Mouse (Mus musculus) heart, embryonic 14.5 days (tissue): ENCODE data around the gene Abhd12b. TPM values are rescaled to one million over a fixed set of nuclear protein-coding genes. Genes with fewer than 3 reads are reported as not detected.

Experiments used
- ATAC-seq: fragments of 200-750 bp; cut with Nextera tagmentation; 2 replicates; pipeline ENCODE4 v1.8.0; 2017; ENCODE audit warnings: low read depth, moderate TSS enrichment; ENCODE audit not compliant: insufficient number of reproducible peaks, insufficient read depth, low FRiP score
- H3K27ac ChIP-seq, 2 experiments: fragments of 200-500 bp in 1 of 2; fragments of 300-500 bp in 1 of 2; sonication (generic) in 1 of 2; replicated peaks in 1 of 2; 2 replicates each; pipeline ENCODE4 v1.5.1; 2012 to 2014; ENCODE audit warnings: low read depth in 2 of 2, low read length in 2 of 2, control low read depth in 1 of 2, mild to moderate bottlenecking in 1 of 2, mixed read lengths in 1 of 2; ENCODE audit not compliant: control insufficient read depth in 1 of 2, insufficient read depth in 1 of 2
- H3K27me3 ChIP-seq: fragments of 300-500 bp; sonication (generic); 2 replicates; pipeline ENCODE4 v1.6.1; 2014; ENCODE audit warnings: mild to moderate bottlenecking, low read length, control low read depth; ENCODE audit not compliant: control insufficient read depth, insufficient read depth
- H3K36me3 ChIP-seq: fragments of 300-500 bp; sonication (generic); 2 replicates; pipeline ENCODE4 v1.6.1; 2014; ENCODE audit warnings: mild to moderate bottlenecking, control low read depth, low read length, mixed read lengths; ENCODE audit not compliant: control insufficient read depth, insufficient read depth
- H3K4me1 ChIP-seq, 2 experiments: fragments of 200-500 bp in 1 of 2; fragments of 300-500 bp in 1 of 2; sonication (generic) in 1 of 2; 2 replicates each; pipeline ENCODE4 v1.6.1; 2012 to 2014; ENCODE audit warnings: low read length in 2 of 2, control low read depth in 1 of 2, mixed read lengths in 1 of 2; ENCODE audit not compliant: control insufficient read depth in 2 of 2, insufficient read depth in 2 of 2
- H3K4me2 ChIP-seq: fragments of 300-500 bp; sonication (generic); 2 replicates; pipeline ENCODE4 v1.6.1; 2014; ENCODE audit warnings: mild to moderate bottlenecking, low read length
- H3K4me3 ChIP-seq, 2 experiments: fragments of 200-500 bp in 1 of 2; fragments of 300-500 bp in 1 of 2; sonication (generic) in 1 of 2; 2 replicates each; pipeline ENCODE4 v1.5.1; 2012 to 2014; ENCODE audit warnings: low read length in 2 of 2, mild to moderate bottlenecking in 2 of 2, control low read depth in 1 of 2, low read depth in 1 of 2, moderate library complexity in 1 of 2; ENCODE audit not compliant: control insufficient read depth in 1 of 2, insufficient read depth in 1 of 2
- H3K9ac ChIP-seq: fragments of 300-500 bp; sonication (generic); 2 replicates; pipeline ENCODE4 v1.6.1; 2014; ENCODE audit warnings: mild to moderate bottlenecking, low read length
- H3K9me3 ChIP-seq: fragments of 300-500 bp; sonication (generic); 2 replicates; pipeline ENCODE4 v1.6.1; 2016; ENCODE audit warnings: low read length, control low read depth; ENCODE audit not compliant: control insufficient read depth
- WGBS: fragments of 180-500 bp; shearing (Covaris S2); extraction: QIAGEN DNeasy Blood & Tissue Kit; methylation state at CpG from one replicate; pipeline ENCODE4 v1.1.7; 2014; 5-methylcytosine and 5-hydroxymethylcytosine counted together
- polyA plus RNA-seq: library from polyadenylated mRNA; unstranded; fragments of >200 nt; fragmentation: Nextera tagmentation; extraction: Ambion mirVana; gene quantifications from 2 replicates; pipeline ENCODE4 v1.2.1, GENCODE M21; 2014

Abhd12b gene
- not detected in 2 replicates for polyA plus RNA-seq

DNA sequence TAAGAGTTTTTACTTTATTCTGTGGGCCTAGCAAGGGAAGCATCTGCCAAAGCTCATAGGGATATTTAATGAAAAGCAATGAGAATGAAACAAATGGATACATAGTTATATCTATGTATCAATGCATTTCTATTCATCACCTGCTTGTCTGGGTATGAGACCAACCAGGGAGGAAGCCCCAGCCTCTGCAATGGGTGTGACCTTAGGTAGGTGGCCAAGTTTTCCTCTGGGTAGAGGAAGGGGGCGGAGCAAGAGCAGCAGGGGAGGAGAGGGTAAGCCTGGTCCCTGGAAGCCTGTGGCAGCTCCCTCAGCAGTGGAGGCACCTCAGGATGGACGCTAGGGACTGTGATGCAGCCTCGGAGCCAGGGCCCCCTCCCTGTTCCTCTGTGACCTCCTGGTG is at the start of gene Abhd12b:
Gene Abhd12b, plus strand, starts transcription at position 301 of the 400 bp plus-strand sequence.
- H3K9me3 ChIP-seq = no peaks in the 10 kb centered on the region
- no peaks in the 10 kb centered on the region for H3K36me3 ChIP-seq
- no peak within 1 kb of the TSS for H3K4me2 ChIP-seq
- H3K4me3 ChIP-seq = no peak within 1 kb of the TSS
- no peak for ATAC-seq
- 57% methylated on average over 3 of the region's 3 CpGs for WGBS
- no peaks in the 10 kb centered on the region; the same call in 1 of the 2 replicates for H3K27me3 ChIP-seq
- H3K9ac ChIP-seq = no peak within 1 kb of the TSS
- peaks cover 1 to 3% of the 10 kb centered on the region in 2 experiments; a peak in 2 of 4 replicates for H3K4me1 ChIP-seq
- no peak within 1 kb of the TSS for H3K27ac ChIP-seq

GRCm38 (mm10) chr12:70104199-70104598 is 49.7 kb upstream of the Abhd12b start:
- ATAC-seq = no peak
- Histone ChIP-seq H3K36me3 (peaks cover 19% of the 10 kb centered on the region), H3K9me3 (no peaks in the 10 kb centered on the region), H3K9ac (no peak overlapping the region), H3K4me3 (no peak overlapping the region), H3K4me1 (peaks cover 2 to 21% of the 10 kb centered on the region in 2 experiments), H3K4me2 (no peak overlapping the region), H3K27me3 (no peaks in the 10 kb centered on the region), H3K27ac (no peak overlapping the region)
- 58% methylated on average over 4 of the region's 4 CpGs for WGBS

- Histone ChIP-seq H3K27me3 (no peaks in the 10 kb centered on the region), H3K9ac (no peak overlapping the region), H3K36me3 (peaks cover 19% of the 10 kb centered on the region), H3K4me1 (peaks cover 2 to 25% of the 10 kb centered on the region in 2 experiments), H3K4me2 (no peak overlapping the region), H3K27ac (no peak overlapping the region), H3K9me3 (no peaks in the 10 kb centered on the region), H3K4me3 (no peak overlapping the region)
- WGBS = 59% methylated on average over 5 of the region's 5 CpGs
- ATAC-seq = no peak
Observed at GRCm38 (mm10) chr12:70104776-70105420, 49.0 kb upstream of the Abhd12b start.

DNA sequence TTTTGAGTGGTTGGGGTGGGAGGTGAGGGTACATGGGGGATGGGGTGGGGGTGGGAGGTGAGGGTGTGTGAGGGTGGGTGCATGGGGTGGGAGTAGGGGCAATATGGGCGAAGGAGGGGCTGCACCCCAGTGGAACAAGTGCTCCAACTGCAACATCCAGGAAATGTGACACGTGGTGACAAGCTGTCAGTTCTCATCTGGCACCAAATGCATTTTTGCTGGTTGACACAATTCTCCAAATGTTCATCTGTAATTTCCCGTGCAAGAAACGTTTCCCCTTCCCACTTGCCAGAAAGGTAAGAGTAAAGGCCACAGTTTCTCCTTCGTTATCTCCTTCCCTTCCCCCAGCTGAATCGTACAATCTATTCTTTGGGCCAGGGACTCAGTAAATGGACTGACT is 48.1 kb upstream of the Abhd12b start:
- Histone ChIP-seq H3K9ac (no peak overlapping the region), H3K9me3 (no peaks in the 10 kb centered on the region), H3K4me3 (no peak overlapping the region), H3K27me3 (no peaks in the 10 kb centered on the region), H3K27ac (no peak overlapping the region), H3K36me3 (peaks cover 16% of the 10 kb centered on the region), H3K4me1 (peaks cover 5 to 32% of the 10 kb centered on the region in 2 experiments), H3K4me2 (no peak overlapping the region)
- 52% methylated on average over 6 of the region's 6 CpGs for WGBS
- ATAC-seq = no peak

DNA sequence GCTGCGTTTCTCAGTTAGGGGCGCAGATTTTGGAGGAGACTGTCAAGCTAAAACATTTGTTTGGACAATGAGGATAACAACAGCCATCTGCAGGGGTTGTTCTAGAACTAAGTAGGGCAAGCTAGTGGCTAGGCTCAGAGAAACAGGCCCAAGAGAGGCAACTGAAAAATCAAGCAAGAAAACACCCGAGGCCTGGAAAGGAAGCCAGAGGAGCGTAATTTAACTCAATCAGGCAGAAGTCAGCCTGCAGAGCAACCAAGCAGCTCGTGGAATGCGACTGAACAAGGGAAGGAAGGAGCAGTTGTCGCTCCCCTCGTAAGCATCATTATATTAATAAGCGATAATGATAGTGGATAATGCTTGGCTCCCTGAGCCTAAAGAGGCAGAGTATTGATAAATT is 47.4 kb upstream of the Abhd12b start:
- Histone ChIP-seq H3K27me3 (no peaks in the 10 kb centered on the region), H3K9ac (no peak overlapping the region), H3K27ac (no peak overlapping the region), H3K4me1 (peaks cover 5 to 32% of the 10 kb centered on the region in 2 experiments), H3K9me3 (no peaks in the 10 kb centered on the region), H3K36me3 (peaks cover 10% of the 10 kb centered on the region; the same call in 1 of the 2 replicates), H3K4me3 (no peak overlapping the region), H3K4me2 (no peak overlapping the region)
- WGBS = 73% methylated on average over 9 of the region's 9 CpGs
- ATAC-seq = no peak

DNA sequence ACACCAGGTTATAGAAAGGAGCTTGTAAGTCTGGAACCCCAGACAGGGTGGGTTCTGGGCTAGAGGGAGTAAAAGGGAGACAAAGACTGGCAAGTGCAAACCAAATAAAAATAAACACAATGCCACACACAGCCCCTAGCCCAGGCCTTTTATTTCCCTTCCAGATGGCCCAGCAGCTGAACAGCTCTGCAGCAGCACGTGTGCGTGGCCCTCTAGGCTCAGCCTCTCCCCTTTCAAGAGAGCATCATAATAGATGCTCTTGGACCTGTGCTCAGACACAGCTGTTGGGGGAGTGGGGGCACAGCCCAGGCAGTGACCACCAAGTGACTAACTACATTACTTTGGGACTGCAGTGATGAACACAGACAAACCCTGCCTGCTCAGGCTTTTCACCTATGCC is 45.8 kb upstream of the Abhd12b start:
- Histone ChIP-seq H3K27ac (no peak overlapping the region), H3K4me3 (no peak overlapping the region), H3K4me2 (no peak overlapping the region), H3K9me3 (no peaks in the 10 kb centered on the region), H3K9ac (no peak overlapping the region), H3K36me3 (no peaks in the 10 kb centered on the region), H3K27me3 (no peaks in the 10 kb centered on the region), H3K4me1 (peaks cover 5 to 29% of the 10 kb centered on the region in 2 experiments)
- ATAC-seq = no peak
- WGBS = 57% methylated on average over 2 of the region's 2 CpGs

- Histone ChIP-seq H3K27ac (no peak overlapping the region), H3K4me2 (peak overlapping the region; percentile 100), H3K27me3 (no peaks in the 10 kb centered on the region), H3K9me3 (no peaks in the 10 kb centered on the region), H3K4me1 (peaks cover 3 to 27% of the 10 kb centered on the region in 2 experiments), H3K4me3 (peak overlapping the region in 1 of 2 experiments; percentile 90; a peak in 2 of 4 replicates), H3K9ac (peak overlapping the region; percentile 94; the same call in 1 of the 2 replicates), H3K36me3 (no peaks in the 10 kb centered on the region)
- no peak for ATAC-seq
- WGBS = 55% methylated on average over 6 of the region's 6 CpGs
Observed at GRCm38 (mm10) chr12:70109921-70110320, 44.0 kb upstream of the Abhd12b start.
